Mouse (Mus musculus) heart, adult 2 months (tissue): ENCODE results near the gene Purb.

Source experiments
- CTCF ChIP-seq: fragments of 200-600 bp; IDR thresholded peaks from 2 replicates; pipeline ENCODE4 v1.8.1; 2022; ENCODE audit warnings: antibody characterized with exemption, mild to moderate bottlenecking, moderate library complexity
- POLR2A ChIP-seq: fragments of 200-500 bp; IDR thresholded peaks from 2 replicates; pipeline ENCODE4 v1.6.1; 2011; ENCODE audit warnings: mild to moderate bottlenecking, low read depth, low read length, control low read depth; ENCODE audit not compliant: insufficient read depth

DNA sequence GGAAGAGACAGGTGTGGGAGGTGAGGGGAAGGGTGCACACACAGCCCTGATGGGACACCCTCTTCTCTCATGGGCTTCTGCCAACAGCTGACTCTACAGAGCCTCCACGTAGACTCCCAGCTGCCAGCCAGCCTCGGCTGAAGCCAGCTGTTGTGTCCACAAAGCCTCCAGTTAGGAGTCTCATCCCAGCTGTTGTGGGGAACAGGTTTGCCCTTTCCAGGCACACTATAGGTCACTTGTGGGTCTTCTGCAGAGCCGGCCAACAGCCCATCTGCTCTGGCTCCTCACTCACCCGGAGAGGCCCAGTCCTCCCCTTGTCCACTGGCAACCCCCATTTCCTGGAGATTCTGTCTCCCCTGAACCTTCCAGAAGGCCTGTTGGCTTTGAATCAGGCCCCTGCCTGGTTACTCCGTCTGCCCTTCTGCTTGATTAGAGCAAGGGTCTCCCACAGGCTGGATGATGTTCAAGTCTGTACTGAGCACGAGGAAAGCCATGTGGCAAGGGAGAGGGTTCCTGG is 6.0 kb upstream of the Purb start:
- TF ChIP-seq POLR2A (no peak), CTCF (no peak)
